Mouse (Mus musculus) cerebellum, postnatal 14 days (tissue): ENCODE measurements around the gene Dleu7.

ENCODE experiments used
- DNase-seq, 2 experiments: peaks; one replicate each; pipeline ENCODE4 v3.0.0; 2021; ENCODE audit warnings: mixed read lengths in 2 of 2

Gene Dleu7

DNA sequence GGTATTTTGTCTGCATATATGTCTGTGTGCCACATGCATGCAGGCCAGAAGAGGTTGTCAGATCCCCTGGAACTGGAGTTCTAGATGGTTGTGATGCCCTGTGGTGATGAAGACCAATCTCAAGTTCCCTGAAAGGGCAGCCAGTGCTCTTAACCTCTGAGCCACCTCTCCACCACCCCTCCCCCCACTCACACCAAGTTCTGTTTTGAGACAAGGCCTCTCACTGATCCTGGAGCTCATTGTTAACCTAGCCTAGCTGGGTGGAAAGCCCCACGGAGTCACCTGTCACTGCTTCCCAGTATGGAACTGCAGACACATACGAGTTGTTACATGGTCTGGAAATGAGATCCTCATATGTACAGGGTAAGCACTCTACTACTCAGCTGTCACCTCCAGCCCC, 9.9 kb downstream of the Dleu7 start:
- DNase-seq, result no peak

DNA sequence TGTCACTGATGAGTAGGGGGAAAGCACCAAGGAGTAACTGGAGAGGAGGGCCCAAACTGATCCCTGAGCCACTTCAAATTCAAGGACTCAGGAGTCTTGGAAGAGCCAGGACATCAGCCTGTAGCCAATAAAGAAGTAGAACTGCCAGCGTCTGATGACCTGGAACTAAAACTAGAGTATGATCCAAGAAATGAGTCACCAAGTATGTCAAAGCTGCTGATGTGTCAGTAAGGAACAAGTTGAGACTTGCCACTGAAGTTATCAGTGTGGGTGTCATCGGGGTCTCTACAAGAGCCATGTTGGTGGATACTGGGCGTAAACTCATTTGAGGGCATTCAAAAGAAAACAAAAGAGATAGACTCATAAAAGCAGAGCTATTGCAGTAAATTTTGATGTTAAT, 19.2 kb downstream of the Dleu7 start:
- no peak for DNase-seq

DNA sequence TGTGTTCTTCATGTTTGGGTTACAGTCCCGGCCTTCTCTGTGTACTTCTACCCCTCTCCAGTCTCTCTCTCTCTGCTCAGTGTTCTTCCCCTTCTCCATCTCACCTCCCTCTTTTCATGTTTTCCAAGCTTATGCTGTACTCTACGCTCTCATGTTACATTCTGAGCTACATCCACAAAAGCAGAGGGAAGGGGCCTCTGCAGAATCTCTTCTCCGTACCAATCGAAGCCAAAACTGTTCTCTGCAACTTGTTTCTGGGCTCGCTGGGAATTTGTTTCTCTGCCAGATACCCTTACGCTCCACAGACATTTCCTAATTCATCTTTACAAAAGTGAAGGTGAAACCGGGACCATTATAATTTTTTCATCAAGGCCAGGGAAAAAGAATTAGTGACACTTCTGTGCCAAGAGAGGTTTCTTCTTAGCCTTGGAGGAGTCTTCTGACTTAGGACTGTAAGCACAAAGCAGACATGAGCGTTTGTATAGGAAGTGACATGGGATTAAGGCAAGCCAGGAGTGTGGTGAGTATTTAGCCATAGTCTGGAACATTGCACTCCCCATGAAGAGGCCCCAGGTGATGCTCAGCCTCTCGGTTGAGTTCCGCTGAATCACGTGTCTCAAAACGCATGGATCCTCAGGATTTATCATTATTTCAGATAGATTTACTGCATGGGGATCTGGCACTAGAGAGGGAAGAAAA, 22.0 kb downstream of the Dleu7 start:
- no peak for DNase-seq

DNA sequence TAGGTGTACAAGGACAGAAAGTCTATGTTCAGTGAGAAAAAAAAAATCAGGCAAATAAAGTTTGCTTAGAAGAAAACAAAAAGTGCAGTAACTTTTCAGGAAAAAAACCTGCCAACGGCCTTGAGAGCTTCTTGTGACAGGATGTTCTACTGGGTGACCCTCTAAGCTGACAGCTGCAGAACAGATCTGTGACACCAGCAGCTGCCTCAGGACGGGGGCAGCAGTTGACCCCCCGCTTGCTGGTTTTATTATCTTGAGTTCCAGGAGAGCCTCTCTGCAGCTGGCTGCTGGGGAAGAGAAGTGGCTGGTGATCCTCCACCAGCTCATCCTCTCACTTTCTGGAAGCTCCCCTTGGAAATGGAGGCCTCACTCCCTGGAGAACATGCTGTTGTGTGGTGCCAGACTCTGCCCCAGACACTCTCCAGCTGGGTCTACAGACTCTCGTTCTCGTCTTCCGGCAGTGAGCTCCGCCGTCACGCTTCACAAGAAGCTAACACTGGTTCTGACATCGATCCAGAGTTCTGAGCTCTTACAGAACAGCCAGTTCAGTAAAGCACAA, 33.8 kb downstream of the Dleu7 start:
- no peak for DNase-seq

DNA sequence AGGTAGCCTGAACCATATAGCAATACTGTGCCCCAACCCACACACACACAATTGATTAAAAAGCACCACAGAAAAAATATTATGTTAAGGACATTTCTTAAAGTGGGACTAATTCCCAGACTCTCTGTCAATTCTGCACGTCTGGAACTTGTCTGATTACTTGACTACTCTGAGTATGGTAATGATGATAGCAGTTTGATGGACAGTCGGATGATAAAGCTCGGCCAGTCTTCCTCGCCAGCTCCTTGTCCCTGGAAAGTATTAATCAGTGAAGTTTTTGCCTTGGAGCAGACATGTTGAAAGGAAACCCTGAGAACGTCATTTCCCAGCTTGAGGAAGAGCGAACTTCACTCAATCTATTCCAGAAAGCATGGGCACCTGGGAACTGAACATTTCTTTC, 34.7 kb downstream of the Dleu7 start:
- no peak for DNase-seq

DNA sequence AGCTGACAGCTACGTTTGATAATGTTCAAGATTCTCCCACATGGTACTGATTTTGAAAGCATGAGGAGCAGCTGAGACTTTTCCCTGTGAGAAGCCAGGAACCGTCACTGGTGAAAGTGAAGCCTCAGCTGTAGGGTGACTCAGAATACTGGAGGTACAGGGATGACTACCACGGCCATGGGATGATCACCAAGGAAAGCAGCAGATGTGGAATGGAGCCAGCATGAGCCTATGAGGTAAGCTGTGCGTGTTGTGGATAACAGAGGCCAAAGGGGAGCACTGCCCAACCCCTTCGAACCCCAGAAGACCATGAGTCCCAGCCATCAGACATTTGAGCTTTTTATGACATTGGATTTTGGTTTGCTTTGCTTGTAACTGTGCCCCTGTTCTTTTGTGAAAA, 36.8 kb downstream of the Dleu7 start:
- no peak for DNase-seq

DNA sequence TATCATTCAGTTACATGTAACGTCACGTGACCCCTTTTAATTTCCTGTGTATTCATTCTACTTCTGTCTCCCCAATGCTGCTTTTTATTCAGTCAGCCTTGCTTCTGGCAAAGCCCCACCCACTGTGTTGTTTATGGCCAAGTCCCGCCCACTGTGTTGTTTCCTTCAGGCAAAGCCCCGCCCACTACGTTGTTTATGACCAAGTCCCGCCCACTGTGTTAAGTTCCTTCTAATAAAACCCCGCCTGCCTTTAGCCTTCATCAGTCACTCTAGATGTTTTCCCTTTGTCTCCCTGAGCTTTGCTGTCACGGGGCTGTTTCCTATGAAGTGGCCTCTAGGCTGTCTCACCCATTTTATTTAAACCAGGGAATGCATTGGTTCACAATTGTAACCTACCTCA, 38.5 kb downstream of the Dleu7 start:
- DNase-seq, result no peak

DNA sequence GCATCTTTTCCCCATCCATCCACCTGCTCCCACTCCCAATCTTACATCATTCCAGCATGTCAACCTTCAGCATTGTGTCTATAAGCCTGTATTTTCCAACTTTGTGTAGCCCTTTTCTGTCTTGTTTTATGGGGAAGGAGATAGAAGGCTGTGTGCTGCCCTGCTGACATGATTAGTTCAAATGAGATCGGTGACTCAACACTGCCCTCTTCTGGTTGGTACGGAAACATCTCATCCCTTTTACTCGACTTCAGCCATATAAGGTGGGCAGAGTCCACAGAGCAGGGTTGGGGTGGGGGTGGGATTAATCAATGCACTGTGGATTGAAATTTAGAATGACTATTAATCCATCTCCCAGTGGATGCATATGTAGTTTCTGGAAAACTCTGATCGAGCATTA, 40.8 kb downstream of the Dleu7 start:
- DNase-seq, result peak; percentile 77 to 78

DNA sequence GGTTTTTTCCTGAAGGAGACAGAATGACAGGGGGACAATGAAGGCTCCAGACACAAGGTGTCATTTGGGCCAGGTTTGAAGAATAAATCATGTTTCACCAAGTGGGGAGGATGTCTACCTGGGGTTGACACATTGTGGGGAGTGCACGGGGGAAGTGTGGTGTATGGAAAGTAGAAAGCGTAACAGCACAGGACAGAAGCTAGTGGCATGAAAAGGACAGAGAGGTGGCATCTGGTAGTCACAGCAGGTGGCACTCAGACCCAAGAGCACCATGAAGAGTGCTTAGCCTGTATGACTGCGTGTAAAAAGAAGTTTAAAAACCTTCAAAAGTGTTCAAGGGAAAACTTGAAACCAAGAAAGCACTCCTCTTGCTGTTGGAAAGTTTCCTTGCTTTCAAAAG, 42.8 kb downstream of the Dleu7 start:
- peak in 1 of 2 experiments; percentile 36 for DNase-seq

DNA sequence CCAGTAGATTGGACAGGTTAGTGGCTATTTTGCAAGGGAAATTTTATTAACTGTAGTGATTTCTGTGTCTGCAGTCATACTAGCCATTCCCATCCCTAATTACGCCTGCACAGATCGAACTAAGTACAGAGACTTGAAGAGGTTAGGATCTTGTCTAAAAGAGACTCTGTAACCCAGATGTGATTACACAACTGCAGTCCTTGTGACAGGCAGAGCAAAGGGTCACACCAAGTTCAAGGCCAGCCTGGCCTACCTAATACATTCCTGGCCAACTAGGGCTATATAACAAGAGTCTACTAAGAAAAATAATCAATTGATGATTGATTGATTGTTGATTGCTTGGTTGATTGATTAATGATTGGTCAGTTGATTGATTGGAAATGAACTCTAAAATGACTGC, 43.6 kb downstream of the Dleu7 start:
- no peak for DNase-seq

DNA sequence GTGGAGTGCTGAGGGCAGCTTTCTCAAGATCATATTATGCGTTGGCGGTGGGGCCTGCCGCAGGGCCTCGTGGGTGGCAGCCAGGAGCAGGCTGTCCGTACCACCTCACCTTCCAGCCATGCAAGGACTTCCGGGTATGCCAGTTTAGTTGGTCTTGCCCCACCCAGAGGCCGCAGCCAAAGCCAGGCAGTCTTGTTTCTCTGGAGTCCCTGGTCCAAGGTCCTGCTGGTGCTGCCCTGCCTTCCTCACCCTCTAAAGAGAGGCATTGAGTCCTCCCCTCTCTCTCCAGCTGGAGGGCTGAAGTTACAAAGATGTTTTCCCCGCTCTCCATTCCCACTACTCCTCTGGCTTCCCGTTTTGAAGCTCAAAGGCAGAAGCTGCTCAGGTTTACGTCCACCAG, 44.1 kb downstream of the Dleu7 start:
- no peak for DNase-seq

DNA sequence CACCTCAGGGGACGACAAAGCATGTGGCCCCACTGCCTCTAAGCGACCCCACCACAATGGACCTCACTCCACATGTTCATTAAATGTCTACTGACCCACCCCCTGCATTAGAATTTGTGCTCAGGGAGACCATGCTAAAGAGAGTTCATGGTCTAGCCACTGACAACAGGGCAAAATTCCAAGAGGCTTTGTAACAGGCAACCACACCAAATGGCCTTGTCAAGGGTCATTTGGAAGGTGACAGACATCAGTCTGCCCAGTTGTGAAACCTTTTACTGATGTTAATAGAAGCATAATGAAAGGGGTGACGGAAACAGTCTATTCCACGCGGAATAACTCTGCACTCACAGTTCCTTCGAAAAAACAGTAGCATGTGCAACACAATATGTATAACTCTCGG, 44.5 kb downstream of the Dleu7 start:
- no peak for DNase-seq

DNA sequence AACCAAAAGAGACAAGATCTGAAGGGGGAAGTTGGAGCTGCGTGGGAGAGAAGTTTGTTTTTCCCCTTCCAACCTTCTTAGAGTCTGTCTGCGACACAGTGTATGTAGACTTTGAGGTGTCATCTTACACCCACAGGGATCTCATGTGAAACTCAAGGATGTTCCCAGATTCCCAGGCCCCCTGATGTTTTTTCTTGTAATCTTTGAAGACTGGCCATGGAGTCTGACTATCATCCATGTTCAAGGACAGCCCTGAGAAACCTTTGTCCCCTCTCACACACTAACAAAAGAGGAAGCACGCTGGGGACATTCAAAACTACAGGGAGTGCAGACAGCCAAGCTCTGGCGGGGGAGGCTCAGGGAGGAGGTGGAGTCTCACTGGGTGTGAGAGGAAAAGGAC, 47.3 kb downstream of the Dleu7 start:
- DNase-seq, result no peak

DNA sequence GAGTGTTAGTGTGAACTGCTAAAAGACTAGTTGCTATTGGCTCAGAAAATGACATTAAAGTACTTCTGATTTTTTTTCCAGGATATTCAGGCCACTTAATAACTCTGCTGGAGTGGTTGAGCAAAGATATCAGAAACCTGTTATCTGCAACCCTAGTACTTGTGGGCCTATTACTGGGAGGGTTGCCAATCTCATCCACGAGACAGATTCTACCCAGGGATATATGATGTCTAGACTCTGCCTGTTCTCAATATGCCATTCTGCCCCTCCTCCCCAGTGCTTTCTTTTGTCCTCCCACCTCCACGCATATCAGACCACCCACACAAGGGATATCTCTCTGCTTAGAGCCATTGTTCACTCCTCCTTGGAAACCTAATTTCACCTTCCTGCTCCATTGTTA, 49.3 kb downstream of the Dleu7 start:
- no peak for DNase-seq

DNA sequence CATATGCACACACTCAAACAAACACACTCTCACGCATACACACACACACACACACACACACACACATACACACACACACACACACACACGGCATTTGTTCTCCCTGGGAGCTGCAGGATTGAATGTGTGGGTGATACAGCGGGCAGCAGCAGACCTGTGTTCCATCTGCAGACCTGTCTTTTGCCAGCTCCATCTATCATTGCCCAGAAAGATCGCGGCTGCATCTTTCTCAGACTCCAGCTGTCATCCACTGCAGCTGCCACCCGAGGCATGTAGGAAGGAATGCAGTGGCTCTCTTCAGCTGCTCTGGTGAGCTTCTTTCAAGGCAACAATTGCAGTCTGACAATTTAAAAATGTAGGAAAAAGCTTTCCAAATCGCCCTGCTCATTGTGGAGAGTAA, 56.9 kb downstream of the Dleu7 start:
- no peak for DNase-seq

DNA sequence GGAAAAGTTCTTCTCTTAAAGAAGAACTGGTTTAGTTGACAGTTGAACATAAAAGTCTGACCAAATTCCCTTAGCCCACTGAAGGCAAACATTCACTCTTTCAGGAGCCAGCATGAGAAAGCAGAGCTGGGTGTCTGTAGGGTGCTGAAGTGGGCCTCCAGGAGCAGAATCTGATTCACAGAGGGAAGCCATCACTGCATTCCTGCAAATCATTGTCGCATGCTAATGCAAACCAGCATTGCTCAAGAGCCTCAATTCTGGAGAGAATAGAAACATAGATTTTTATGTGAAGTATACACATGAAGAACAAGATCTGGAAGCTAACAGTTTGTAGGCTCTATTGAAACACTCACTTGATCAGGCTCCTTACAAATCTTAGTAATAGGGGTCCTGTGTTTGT, 57.6 kb downstream of the Dleu7 start:
- no peak for DNase-seq

DNA sequence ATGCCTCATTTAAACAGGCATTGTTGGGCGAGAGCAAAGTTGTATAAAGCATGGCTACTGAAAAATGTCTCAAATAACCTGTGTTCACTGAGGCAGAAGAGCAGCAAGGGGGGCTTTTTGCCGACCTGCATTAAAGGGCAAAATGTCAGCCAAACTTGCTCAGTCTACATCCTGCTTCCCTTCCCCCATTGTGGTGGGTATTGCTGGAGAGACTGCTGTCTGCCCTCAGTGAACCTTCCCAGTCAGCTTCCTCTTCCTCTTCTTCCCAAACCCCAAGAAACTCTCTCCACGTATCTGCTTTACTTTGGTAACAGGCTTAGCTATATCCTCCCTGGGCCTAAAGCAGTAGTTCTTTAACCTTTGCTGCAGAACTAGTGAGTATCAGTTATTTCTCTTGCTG, 61.9 kb downstream of the Dleu7 start:
- DNase-seq, result no peak

DNA sequence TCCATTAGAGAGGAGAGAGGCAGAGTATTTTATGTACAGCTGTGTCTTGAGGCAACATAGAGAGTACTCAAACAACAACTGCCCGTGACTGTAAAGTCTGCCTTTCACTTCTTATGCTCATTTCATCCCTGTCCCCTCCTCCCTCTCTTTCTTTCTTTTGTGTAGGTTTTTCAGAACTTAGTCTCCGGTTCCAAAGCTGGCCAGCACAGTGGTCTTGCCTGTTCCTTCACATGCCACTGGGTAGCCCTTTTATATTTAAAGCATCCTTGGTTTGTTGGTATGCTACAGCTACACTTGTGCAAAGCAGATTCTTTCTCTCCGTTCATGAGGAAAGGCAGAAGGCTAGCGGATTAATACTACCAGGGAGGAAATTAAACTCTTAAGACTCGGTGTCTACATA, 65.7 kb downstream of the Dleu7 start:
- no peak for DNase-seq

DNA sequence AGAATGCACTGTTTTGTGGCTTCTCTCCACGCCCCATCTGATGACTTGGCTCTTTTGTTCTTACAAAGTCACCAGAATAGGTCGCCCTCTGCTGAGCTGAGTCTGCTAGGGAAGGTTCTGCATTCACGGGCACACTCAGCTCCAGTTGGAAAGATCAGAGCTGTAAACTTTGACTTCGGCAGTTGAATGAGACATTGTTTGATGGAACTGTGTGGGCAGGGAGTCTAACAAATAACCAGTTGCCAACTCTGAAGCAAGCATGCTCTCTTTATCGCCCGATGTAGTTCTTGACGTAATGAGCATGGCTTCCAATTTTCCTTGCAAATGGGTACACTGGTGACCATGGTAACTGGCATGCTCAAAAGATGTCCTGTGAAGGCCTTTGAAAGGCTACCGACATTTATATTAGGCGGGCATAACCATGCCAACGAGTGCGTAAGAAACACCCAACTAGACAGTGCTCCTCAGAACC, 66.2 kb downstream of the Dleu7 start:
- DNase-seq, result peak; percentile 23 to 39
